Mouse (Mus musculus): ENCODE data around the gene Gm21800. TPM values are rescaled to one million over a fixed set of nuclear protein-coding genes. Genes with fewer than 3 reads are reported as not detected.
"Not testable (repeated sequence)": the region's sequence is repeated elsewhere in the genome, so short reads cannot be mapped to it uniquely, and the experiment has no call there.

Gm21800 gene
- polyA plus RNA-seq (2015; fragmentation: Nextera tagmentation; extraction: Ambion mirVana) = not detected in 2 replicates

DNA sequence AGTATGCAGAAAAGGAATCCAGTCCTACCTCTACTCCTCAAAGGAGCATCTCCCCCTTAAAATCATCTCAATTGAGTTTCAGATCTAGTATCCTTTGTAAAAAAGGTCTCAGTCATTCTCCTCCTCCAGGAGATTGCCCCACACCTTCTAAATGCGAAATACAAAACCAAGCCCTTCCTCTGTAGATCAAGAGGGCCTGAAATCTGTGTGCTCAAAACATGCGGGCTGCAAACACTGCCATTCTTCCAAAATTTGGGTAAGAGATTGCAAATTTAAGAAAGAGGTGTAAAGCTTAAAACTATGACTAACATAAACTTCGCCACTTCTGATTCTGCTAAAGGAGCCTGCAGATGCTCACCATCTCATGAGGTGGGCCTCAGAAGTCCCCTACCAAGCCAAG is at the start of gene Gm21800:
Gene Gm21800, plus strand, starts transcription at position 301 of the 400 bp plus-strand sequence.
- H3K27me3 ChIP-seq (replicated peaks); H3K9ac ChIP-seq; H3K27ac ChIP-seq (replicated peaks); H3K4me1 ChIP-seq; H3K4me2 ChIP-seq; ATAC-seq (ENCODE audit: extremely low read depth, insufficient number of reproducible peaks, low FRiP score, low TSS enrichment); H3K36me3 ChIP-seq; H3K9me3 ChIP-seq; H3K4me3 ChIP-seq: not testable (repeated sequence)
- 44% methylated on average over 1 of the region's 3 CpGs for WGBS
